Mouse (Mus musculus) forebrain, embryonic 12.5 days (tissue): ENCODE results near the gene Mbnl1. TPM values are rescaled to one million over a fixed set of nuclear protein-coding genes. Genes with fewer than 3 reads are reported as not detected.
A peak's percentile ranks its signal among the peaks of the same experiment; 100 is the strongest.
"Not testable (repeated sequence)": the region's sequence is repeated elsewhere in the genome, so short reads cannot be mapped to it uniquely, and the experiment has no call there.

Experiments
- ATAC-seq: fragments of 200-750 bp; cut with Nextera tagmentation; 2 replicates; pipeline ENCODE4 v1.8.0; 2017; ENCODE audit warnings: moderate TSS enrichment; ENCODE audit not compliant: low FRiP score
- H3K27ac ChIP-seq: fragments of 300-500 bp; sonication (generic); 2 replicates; pipeline ENCODE4 v1.5.1; 2016; ENCODE audit warnings: mild to moderate bottlenecking
- H3K27me3 ChIP-seq: fragments of 300-500 bp; sonication (generic); 2 replicates; pipeline ENCODE4 v1.6.1; 2016; ENCODE audit warnings: mild to moderate bottlenecking
- H3K36me3 ChIP-seq: fragments of 300-500 bp; sonication (generic); replicated peaks from 2 replicates; pipeline ENCODE4 v1.6.1; 2016; ENCODE audit warnings: mild to moderate bottlenecking
- H3K4me1 ChIP-seq: fragments of 300-500 bp; sonication (generic); 2 replicates; pipeline ENCODE4 v1.6.1; 2016
- H3K4me2 ChIP-seq: fragments of 300-500 bp; sonication (generic); 2 replicates; pipeline ENCODE4 v1.6.1; 2016; ENCODE audit warnings: mild to moderate bottlenecking, moderate library complexity
- H3K4me3 ChIP-seq: fragments of 300-500 bp; sonication (generic); replicated peaks from 2 replicates; pipeline ENCODE4 v1.5.1; 2016; ENCODE audit warnings: mild to moderate bottlenecking
- H3K9ac ChIP-seq: fragments of 300-500 bp; sonication (generic); 2 replicates; pipeline ENCODE4 v1.6.1; 2016; ENCODE audit warnings: mild to moderate bottlenecking
- H3K9me3 ChIP-seq: fragments of 300-500 bp; sonication (generic); 2 replicates; pipeline ENCODE4 v1.6.1; 2016
- WGBS: fragments of 180-500 bp; shearing (Covaris S2); methylation state at CpG from one replicate; pipeline ENCODE4 v1.1.7; 2016; 5-methylcytosine and 5-hydroxymethylcytosine counted together
- polyA plus RNA-seq: library from polyadenylated mRNA; unstranded; fragments of >200 nt; fragmentation: Nextera tagmentation; extraction: Ambion mirVana; gene quantifications from 2 replicates; pipeline ENCODE4 v1.2.1, GENCODE M21; 2016

Gene Mbnl1
- polyA plus RNA-seq, 1 experiment from 2014 or later, result 37.3 TPM

DNA sequence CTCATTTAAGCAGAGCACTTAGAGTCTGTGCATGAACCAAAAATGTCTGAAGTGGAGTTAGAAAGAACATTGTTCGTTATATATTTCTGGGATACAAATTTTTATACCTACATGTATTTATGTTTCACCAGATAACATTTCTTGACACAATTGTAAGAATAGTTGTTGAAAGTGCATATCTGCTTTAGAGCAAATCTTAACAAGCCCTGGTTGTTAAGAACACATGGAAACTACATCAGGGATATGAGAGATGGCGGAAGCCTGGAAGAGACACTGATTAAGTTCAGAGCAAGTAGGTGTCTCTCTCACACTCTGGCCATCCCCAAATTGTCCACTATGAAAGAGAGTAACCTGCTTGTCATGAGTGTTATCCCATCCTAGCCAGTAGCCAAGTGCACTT, 2.4 kb downstream of the Mbnl1 start:
- 94% methylated on average over 2 of the region's 2 CpGs for WGBS
- Histone ChIP-seq H3K36me3 (no peaks in the 10 kb centered on the region), H3K27me3 (no peaks in the 10 kb centered on the region), H3K4me2 (no peak overlapping the region), H3K4me1 (no peaks in the 10 kb centered on the region), H3K27ac (no peak overlapping the region), H3K4me3 (no peak overlapping the region), H3K9ac (no peak overlapping the region), H3K9me3 (no peaks in the 10 kb centered on the region)
- ATAC-seq, result no peak

DNA sequence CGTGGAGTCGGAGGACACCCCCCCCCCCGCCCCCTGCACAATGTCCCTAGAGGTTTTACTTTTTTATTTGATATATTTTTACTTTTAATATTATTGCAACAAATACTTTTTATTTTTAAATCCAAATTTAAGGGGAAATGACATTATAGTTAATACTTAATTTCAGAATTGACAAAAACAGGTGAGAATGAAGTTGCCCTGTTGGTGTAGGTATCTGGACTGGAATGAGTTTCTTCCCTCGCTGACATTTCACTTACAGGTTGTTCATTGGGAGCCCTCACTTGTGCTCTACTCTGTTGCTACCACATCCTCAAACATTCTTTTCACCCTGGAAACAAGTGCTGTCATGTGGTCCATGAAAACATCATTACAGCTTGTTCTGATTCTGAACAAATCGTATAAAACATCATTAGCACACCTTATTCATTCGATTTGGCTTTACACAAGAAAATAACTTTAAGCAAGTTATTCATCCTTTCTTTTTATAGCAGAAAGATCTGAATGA, 4.2 kb downstream of the Mbnl1 start:
- Histone ChIP-seq H3K9ac (no peak overlapping the region), H3K4me2 (no peak overlapping the region), H3K36me3 (no peaks in the 10 kb centered on the region), H3K27me3 (no peaks in the 10 kb centered on the region), H3K4me1 (no peaks in the 10 kb centered on the region), H3K4me3 (no peak overlapping the region), H3K27ac (no peak overlapping the region), H3K9me3 (no peaks in the 10 kb centered on the region)
- ATAC-seq, result no peak
- 88% methylated on average over 6 of the region's 6 CpGs for WGBS

DNA sequence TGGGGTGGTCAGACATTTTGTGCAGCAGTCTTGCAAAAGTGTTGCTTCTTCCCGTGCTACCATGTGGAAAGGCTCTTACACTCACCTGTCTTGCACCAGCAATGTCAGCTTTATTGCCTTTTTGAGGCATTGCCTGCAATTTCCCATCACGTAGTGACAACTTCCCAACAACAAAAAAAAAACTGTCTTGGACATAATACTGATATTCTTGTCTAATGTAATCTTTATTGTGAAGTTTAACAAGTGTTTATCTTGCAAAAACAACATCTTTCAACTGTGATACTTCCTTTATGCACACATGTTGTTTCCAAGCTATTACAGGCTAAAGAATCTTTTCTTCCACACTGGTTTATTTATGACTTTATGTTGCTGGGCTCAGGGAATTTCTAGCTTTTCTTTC, 5.8 kb downstream of the Mbnl1 start:
- Histone ChIP-seq H3K4me2 (no peak overlapping the region), H3K4me1 (no peaks in the 10 kb centered on the region), H3K27ac (no peak overlapping the region), H3K9ac (no peak overlapping the region), H3K27me3 (no peaks in the 10 kb centered on the region), H3K36me3 (no peaks in the 10 kb centered on the region), H3K4me3 (no peak overlapping the region), H3K9me3 (no peaks in the 10 kb centered on the region)
- WGBS, result 74% methylated on average over 2 of the region's 2 CpGs
- ATAC-seq, result no peak

DNA sequence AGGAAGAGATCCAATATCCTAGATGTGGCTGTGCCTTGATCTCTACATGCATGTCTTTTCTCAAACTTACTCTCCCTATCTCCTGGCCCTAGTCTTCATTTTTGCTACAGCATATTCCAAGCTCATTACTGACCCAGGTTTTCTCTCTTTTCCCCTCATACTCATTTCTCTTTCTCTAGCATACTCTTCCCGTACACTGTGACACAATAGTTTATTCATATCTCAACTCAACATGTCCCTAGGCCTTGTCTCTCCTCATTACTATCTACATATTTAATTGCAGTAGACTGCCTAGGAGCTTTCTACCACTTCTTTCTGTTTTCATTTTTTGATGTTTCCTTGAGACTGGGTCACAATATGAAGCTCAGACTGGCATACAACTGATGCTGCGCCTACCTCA, 8.1 kb downstream of the Mbnl1 start:
- Histone ChIP-seq H3K4me3 (no peak overlapping the region), H3K9ac (no peak overlapping the region), H3K36me3 (no peaks in the 10 kb centered on the region), H3K4me1 (no peaks in the 10 kb centered on the region), H3K27ac (no peak overlapping the region), H3K4me2 (no peak overlapping the region), H3K9me3 (no peaks in the 10 kb centered on the region), H3K27me3 (no peaks in the 10 kb centered on the region)
- no peak for ATAC-seq
- WGBS, result 85% methylated on average over 2 of the region's 2 CpGs

DNA sequence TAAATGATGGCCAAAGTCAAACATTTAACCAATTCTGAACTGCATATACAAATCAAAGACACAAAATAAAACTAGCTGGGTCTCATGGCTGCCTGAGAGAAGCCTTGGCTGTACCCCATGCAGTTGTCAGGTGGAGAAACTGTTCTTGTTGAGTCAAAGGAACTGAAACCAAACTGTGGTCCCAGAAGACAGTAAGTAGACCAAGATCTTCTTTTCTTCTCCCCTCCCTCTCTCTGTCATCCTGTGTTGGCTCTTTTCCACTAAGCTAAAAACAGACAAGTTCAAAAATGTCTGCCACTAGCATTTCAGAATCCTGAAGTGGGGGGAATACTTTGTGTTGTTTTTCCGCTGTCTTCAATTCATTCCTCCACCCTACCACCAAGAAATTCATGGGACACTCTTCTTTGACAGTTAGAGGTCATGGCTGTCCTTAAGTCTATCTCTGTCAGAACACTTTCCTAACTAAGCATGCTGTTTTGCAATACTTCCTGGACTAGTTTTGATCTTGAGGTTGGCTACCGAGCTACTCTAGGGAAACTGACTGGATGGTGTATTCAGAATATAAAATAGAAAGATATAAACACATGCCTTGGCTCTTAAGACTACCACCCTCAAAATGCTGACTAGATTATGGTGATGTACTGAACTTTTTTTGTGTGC, 9.2 kb downstream of the Mbnl1 start:
- H3K27ac ChIP-seq, result no peak overlapping the region
- no peak overlapping the region for H3K4me3 ChIP-seq
- H3K4me1 ChIP-seq, result no peaks in the 10 kb centered on the region
- no peaks in the 10 kb centered on the region for H3K27me3 ChIP-seq
- no peaks in the 10 kb centered on the region for H3K9me3 ChIP-seq
- WGBS, result 91% methylated on average over 2 of the region's 2 CpGs
- ATAC-seq, result no peak
- no peaks in the 10 kb centered on the region for H3K36me3 ChIP-seq
- no peak overlapping the region for H3K9ac ChIP-seq
- no peak overlapping the region for H3K4me2 ChIP-seq

DNA sequence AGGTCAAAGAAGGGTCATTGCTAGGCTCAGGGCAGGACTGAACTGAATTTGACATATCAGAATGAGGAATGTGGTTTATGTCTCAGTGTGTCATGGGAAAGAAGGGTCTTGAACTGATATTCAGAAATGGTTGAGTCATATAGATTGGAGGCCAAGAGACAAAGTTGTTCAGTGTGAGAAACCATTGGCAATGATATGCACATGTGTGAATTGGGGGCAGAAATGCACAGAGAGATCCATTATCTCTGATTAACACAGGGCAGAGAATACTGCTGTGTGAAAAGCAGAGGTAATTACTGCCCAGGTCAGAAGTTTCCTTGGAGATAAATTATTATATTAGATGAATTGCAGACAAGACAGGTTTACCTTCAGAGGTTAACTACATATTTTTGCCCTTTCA, 10.7 kb downstream of the Mbnl1 start:
- ATAC-seq, result no peak
- H3K27ac ChIP-seq, result no peak overlapping the region
- H3K36me3 ChIP-seq, result no peaks in the 10 kb centered on the region
- no peaks in the 10 kb centered on the region for H3K4me1 ChIP-seq
- no peaks in the 10 kb centered on the region for H3K9me3 ChIP-seq
- no peak overlapping the region for H3K4me3 ChIP-seq
- H3K9ac ChIP-seq, result no peak overlapping the region
- no peaks in the 10 kb centered on the region for H3K27me3 ChIP-seq
- no peak overlapping the region for H3K4me2 ChIP-seq

DNA sequence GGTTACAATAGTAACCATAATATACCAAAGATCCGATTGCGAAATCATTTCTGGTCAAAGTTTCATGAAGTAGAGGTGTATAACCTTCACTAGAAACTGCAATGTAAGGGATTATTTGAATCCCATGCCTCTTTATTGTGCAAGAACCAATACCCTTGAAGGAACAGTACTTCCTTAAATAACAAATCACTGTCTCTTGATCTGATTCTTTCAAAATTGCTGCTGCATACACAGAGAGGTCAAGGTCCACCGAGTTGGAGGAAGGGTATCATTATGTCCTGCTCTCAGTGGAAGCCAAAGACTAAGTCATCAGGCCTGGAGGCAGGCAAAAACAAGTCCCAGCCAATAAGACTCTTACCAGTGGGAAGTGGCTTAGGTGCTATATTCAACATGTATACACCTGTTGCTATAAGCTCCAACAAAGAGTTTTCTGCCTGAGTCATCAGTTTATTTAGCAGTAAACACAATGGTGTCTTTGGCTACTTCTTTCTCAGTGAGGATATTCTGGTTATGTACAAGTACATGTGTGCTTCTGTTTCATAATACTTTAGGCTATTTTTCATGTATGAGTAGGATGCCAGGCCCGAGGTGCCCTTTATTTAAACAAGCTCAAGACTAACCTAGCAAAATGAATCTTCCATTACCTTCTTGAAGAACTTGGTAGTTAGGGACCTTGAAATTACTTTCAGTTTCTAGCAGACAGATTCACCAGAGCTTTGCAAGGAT, 13.5 kb downstream of the Mbnl1 start:
- Histone ChIP-seq H3K27ac (no peak overlapping the region), H3K9me3 (no peaks in the 10 kb centered on the region), H3K9ac (no peak overlapping the region), H3K36me3 (no peaks in the 10 kb centered on the region), H3K27me3 (no peaks in the 10 kb centered on the region), H3K4me1 (no peaks in the 10 kb centered on the region), H3K4me3 (no peak overlapping the region), H3K4me2 (no peak overlapping the region)
- 88% methylated on average over 4 of the region's 4 CpGs for WGBS
- no peak for ATAC-seq

DNA sequence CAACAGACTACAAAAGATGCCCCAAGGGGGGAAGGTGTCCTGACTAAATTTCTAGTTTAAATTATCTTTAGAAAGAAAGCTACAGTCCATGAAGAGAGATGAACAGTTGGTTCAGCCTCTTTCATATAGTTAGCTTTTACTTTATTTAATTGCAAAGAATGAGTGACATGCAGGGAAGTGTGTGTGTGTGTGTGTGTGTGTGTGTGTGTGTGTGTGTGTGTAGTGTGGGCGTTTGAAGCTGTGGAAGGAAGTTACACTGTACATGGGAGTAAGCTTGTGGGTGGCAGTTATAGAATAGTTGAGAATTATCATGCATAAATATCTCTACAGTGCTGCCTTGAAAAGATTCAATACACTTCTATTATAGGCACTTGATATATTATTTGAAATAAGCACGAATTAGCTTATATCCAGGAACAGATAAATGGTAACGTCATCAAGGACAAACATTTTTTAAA, 14.1 kb downstream of the Mbnl1 start:
- no peak overlapping the region for H3K4me2 ChIP-seq
- H3K36me3 ChIP-seq, result no peaks in the 10 kb centered on the region
- no peak overlapping the region for H3K27ac ChIP-seq
- H3K4me1 ChIP-seq, result no peaks in the 10 kb centered on the region
- H3K4me3 ChIP-seq, result no peak overlapping the region
- no peak for ATAC-seq
- H3K9ac ChIP-seq, result no peak overlapping the region
- no peaks in the 10 kb centered on the region for H3K9me3 ChIP-seq
- WGBS, result 88% methylated on average over 3 of the region's 3 CpGs
- no peaks in the 10 kb centered on the region for H3K27me3 ChIP-seq

DNA sequence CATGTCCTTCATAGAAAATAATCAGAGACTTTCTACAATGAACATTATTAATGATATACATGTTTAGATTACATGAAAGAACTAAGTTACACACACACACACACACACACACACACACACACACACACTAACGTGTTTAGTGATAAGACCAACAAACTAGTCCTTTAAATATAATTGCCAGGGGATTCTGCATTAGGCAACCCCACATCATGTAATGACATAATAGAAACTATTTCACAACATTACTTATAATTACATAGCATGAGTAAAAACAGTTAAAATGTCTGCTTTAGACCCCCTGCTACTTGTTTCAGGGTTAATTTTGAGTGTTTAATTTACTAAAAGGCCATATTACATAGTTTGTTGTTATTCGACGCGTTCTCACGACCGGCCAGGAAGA, 16.9 kb downstream of the Mbnl1 start:
- Histone ChIP-seq H3K4me3 (no peak overlapping the region), H3K9ac (no peak overlapping the region), H3K27ac (no peak overlapping the region), H3K9me3 (no peaks in the 10 kb centered on the region), H3K27me3 (no peaks in the 10 kb centered on the region), H3K36me3 (no peaks in the 10 kb centered on the region), H3K4me1 (no peaks in the 10 kb centered on the region), H3K4me2 (no peak overlapping the region)
- 98% methylated on average over 6 of the region's 6 CpGs for WGBS
- no peak for ATAC-seq

DNA sequence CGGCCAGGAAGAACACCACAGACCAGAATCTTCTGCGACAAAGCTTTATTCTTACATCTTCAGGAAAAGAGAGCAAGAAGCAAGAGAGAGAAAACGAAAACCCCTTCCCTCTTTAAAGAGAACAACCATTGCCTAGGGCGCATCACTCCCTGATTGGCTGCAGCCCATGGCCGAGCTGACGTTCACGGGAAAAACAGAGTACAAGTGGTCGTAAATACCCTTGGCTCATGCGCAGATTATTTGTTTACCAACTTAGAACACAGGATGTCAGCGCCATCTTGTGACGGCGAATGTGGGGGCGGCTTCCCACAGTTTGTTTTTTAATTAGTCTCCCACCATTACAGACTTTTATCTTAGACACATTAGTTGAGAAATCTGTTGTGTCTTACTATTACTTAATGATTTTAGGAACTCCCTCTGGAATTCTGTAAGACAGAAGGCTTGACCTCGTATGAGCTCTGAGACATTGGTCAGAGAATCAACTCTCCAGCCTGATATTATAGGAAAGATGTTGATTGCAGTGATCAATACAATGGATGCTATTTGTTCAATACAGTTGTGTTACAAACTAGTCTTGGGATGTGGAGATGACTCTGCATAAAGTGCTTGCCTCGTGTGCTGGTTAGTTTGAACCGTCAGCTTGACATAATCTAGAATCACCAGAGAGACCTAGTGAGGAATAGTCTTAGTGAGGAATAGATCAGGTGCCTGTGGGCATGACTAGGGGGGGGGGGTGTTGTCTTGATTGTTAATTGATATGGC, 22.3 kb downstream of the Mbnl1 start:
- H3K9me3 ChIP-seq, H3K27ac ChIP-seq, H3K36me3 ChIP-seq, H3K27me3 ChIP-seq, H3K4me3 ChIP-seq, H3K4me1 ChIP-seq, H3K4me2 ChIP-seq, H3K9ac ChIP-seq: not testable (repeated sequence)
- peak; percentile 60 for ATAC-seq
- WGBS, result 67% methylated on average over 8 of the region's 16 CpGs

DNA sequence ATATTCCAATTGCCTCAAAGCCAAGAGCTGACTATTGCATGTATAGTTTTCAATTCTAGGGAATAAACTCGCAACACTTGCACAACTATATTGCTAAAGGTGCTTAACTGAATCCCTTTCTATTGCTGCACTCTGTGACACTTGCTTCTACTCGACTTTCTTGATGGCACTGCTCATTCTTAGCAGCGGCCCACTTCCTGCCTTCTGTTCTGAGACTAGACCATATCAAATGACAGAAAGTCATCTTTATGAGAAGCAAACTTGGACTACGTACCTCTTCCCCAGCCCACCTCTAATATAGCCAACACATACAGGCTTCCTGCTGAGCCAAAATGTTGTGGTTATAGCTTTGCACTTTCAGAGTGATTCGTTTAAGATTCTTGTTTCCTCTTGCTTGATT, 23.6 kb downstream of the Mbnl1 start:
- Histone ChIP-seq H3K36me3 (no peaks in the 10 kb centered on the region), H3K27me3 (no peaks in the 10 kb centered on the region), H3K9me3 (no peaks in the 10 kb centered on the region), H3K4me3 (no peak overlapping the region), H3K4me1 (peaks cover 17% of the 10 kb centered on the region), H3K9ac (no peak overlapping the region), H3K4me2 (no peak overlapping the region), H3K27ac (no peak overlapping the region)
- WGBS, result 90% methylated on average over 5 of the region's 5 CpGs
- ATAC-seq, result no peak

DNA sequence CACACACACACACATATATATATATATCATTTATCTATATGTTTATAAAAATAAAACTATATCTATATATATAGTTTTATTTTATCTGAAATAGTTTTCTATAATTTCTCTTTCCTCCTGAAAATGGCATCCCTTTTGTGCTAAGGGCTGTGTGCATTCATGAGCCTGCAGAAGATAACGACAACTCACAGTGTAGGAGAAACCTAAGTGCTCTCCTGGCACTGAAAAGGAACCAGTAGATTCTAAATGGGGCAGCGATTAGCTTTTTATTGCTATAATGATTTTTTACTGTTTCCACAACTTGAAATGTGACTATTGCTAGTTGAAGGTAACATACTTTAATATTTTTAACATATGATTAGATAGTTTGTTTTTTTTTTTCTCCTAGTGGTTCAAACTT, 25.5 kb downstream of the Mbnl1 start:
- ATAC-seq, result no peak
- H3K9ac ChIP-seq, result no peak overlapping the region
- no peaks in the 10 kb centered on the region for H3K36me3 ChIP-seq
- WGBS, result 88% methylated on average over 2 of the region's 2 CpGs
- no peak overlapping the region for H3K4me3 ChIP-seq
- H3K4me2 ChIP-seq, result no peak overlapping the region
- H3K27me3 ChIP-seq, result no peaks in the 10 kb centered on the region
- H3K9me3 ChIP-seq, result no peaks in the 10 kb centered on the region
- H3K27ac ChIP-seq, result no peak overlapping the region
- peaks cover 29% of the 10 kb centered on the region for H3K4me1 ChIP-seq
